Mouse (Mus musculus) thymus, adult 2 months (tissue): ENCODE measurements around the gene Cxcl14. TPM values are rescaled to one million over a fixed set of nuclear protein-coding genes. Genes with fewer than 3 reads are reported as not detected.

Source experiments
- DNase-seq: peaks from one replicate; pipeline ENCODE4 v3.0.0; 2021
- H3K27ac ChIP-seq: fragments of 200-500 bp; 2 replicates; pipeline ENCODE4 v1.5.1; 2012; ENCODE audit warnings: low read length, control low read depth; ENCODE audit not compliant: control insufficient read depth, insufficient read depth
- H3K27me3 ChIP-seq: fragments of 200-500 bp; 2 replicates; pipeline ENCODE4 v1.6.1; 2012; ENCODE audit warnings: mild to moderate bottlenecking, low read length, moderate library complexity, mixed read lengths; ENCODE audit not compliant: control insufficient read depth, insufficient read depth
- H3K36me3 ChIP-seq: fragments of 200-500 bp; 2 replicates; pipeline ENCODE4 v1.6.1; 2012; ENCODE audit warnings: mild to moderate bottlenecking, low read length, moderate library complexity; ENCODE audit not compliant: control insufficient read depth, insufficient read depth
- H3K4me1 ChIP-seq: fragments of 200-500 bp; replicated peaks from 2 replicates; pipeline ENCODE4 v1.6.1; 2012; ENCODE audit warnings: low read length; ENCODE audit not compliant: control insufficient read depth, insufficient read depth
- H3K4me3 ChIP-seq: fragments of 200-500 bp; 2 replicates; pipeline ENCODE4 v1.5.1; 2012; ENCODE audit warnings: mild to moderate bottlenecking, low read length, control low read depth, moderate library complexity; ENCODE audit not compliant: control insufficient read depth, insufficient read depth
- CTCF ChIP-seq: fragments of 200-500 bp; IDR thresholded peaks from 2 replicates; pipeline ENCODE4 v1.5.1; 2012; ENCODE audit warnings: mild to moderate bottlenecking, control low read depth, low read length, moderate library complexity, borderline replicate concordance; ENCODE audit not compliant: control insufficient read depth, poor library complexity, insufficient read depth; ENCODE audit errors: extremely low read depth
- POLR2A ChIP-seq: fragments of 200-500 bp; IDR thresholded peaks from 2 replicates; pipeline ENCODE4 v1.6.1; 2012; ENCODE audit warnings: mild to moderate bottlenecking, low read length, control low read depth, moderate library complexity; ENCODE audit not compliant: control insufficient read depth, poor library complexity, insufficient read depth; ENCODE audit errors: extremely low read depth
- WGBS: fragments of 180-500 bp; shearing (Covaris S2); methylation state at CpG from one replicate; pipeline ENCODE4 v1.1.7; 2018; 5-methylcytosine and 5-hydroxymethylcytosine counted together
- polyA plus RNA-seq: library from polyadenylated mRNA; depleted of rRNA; stranded (reverse); fragments of >200 nt; gene quantifications from 2 replicates; pipeline ENCODE4 v1.2.3, GENCODE M21; 2012

The Cxcl14 gene
- polyA plus RNA-seq, 1 experiment: 4.7 TPM

DNA sequence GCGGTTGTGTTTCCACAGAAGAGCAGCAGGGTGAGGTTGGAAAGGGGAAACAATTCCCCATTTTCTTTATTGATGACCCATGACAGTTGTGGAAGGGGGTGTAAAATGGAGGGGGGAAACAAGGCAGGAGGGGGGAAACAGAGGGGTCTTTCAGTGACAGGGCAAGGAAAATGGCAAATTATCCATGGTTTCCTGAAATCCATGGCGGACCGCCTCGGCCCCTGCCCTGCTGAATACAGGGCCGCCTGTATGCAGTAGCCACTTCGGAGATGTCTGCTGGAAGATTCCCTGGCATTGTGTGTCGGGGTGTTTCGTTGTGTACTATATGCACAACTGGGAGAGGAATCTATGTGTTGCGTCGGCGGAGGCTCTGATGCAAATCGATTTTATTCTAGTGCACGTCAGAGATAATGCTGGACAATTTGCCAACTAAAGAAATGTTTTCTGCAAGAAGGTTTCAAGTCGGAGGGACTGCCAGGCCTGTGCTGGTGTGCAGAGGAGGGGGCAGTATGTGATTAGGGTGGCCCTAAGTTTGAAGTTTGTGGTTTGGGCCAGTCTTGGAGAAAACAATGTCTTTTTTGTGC is 39.5 kb downstream of the Cxcl14 start:
- no peak overlapping the region for H3K27ac ChIP-seq
- DNase-seq: no peak
- H3K36me3 ChIP-seq: no peaks in the 10 kb centered on the region
- WGBS: 29% methylated on average over 14 of the region's 14 CpGs
- H3K27me3 ChIP-seq: peaks cover 19% of the 10 kb centered on the region; the same call in 1 of the 2 replicates
- TF ChIP-seq CTCF (no peak), POLR2A (no peak)
- H3K4me3 ChIP-seq: no peak overlapping the region
- H3K4me1 ChIP-seq: no peaks in the 10 kb centered on the region; the same call in none of the 2 replicates

DNA sequence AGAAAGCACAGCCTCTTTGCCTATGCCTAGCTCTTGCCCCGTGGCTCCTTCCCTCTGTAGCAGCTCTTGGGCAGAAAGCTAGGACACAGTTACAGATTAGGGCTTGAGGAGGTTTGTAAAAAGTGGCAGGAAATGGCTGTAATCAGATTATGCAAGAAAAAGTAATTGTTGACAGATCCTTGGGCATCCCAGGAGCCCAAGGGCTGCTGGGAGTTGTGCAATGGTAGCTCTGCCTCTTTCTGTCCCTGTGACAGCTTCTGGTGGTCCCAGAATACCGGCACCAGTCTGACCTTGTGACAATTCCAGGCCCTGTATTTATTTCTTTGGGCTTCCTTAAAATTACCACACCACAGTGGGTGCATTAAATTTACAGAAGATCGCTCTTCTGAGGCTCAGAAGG is 43.0 kb downstream of the Cxcl14 start:
- no peaks in the 10 kb centered on the region; the same call in 1 of the 2 replicates for H3K4me1 ChIP-seq
- no peak for TF ChIP-seq CTCF
- no peak for TF ChIP-seq POLR2A
- DNase-seq: no peak
- H3K27ac ChIP-seq: no peak overlapping the region
- H3K36me3 ChIP-seq: no peaks in the 10 kb centered on the region
- H3K4me3 ChIP-seq: no peak overlapping the region
- 32% methylated on average over 3 of the region's 3 CpGs for WGBS
- peaks cover 16% of the 10 kb centered on the region; the same call in 1 of the 2 replicates for H3K27me3 ChIP-seq

DNA sequence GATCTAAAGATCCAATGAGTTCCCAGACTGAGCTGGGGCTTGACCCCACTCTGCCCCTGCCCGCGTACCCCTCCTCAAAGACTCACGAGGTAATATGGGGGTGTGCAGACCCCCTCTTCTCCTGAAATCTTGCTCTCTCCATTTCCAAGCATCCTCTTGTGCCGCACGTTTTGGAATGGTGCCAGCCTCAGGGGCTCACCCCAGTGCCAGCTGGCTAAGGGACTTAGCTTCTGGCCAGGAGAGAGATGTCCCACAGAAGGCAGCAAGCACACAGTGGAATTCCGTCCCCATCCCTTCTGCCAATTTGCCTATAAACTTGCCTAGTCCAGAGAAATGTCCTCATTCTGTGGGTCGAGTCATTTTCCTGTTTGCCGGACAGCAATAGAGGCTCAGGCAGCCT is 43.6 kb downstream of the Cxcl14 start:
- no peak for TF ChIP-seq POLR2A
- WGBS: 25% methylated on average over 8 of the region's 8 CpGs
- H3K36me3 ChIP-seq: no peaks in the 10 kb centered on the region

DNA sequence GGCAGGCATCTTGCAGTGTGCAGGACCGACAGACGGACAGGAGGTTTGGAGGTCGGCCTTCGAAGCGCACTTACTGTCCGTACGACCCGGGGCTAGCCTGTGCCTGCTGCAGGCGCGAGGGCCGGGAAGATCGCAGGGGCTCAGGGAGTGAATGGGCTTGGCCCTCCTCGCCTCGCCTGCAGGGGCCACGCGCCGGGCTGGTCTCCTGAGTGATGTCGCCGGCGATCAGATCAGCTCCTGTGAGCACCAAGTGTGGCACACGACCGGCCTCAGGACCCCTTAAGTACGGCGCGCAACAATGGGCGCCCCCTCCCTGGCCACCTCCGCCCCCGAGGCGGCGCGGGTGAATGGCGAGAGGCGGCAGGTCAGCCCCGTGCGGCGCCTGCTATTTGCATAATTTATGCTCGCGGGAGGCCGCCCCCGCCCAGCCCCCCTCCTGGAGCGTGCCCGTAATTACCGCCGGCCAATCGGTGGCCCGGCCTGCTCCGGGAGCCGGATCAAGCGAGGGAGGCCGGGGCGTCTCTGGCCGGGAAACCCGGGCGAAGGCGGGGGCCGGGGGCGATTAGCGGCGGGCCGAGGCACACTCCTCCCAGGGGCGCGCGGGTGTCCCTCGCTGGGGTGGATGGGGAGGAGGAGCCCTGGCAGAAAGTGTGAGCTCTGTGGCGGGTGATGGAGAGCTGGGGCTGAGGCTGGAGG is 44.3 kb downstream of the Cxcl14 start, which contains the start of gene Neurog1:
Gene Neurog1, minus strand, starts transcription at position 240 of the 696 bp plus-strand sequence.
- 4% methylated on average over 65 of the region's 65 CpGs for WGBS
- no peaks in the 10 kb centered on the region; the same call in 1 of the 2 replicates for H3K4me1 ChIP-seq
- H3K27me3 ChIP-seq: peaks cover 15% of the 10 kb centered on the region; the same call in 1 of the 2 replicates
- H3K27ac ChIP-seq: no peak within 1 kb of the TSS
- H3K36me3 ChIP-seq: no peaks in the 10 kb centered on the region
- no peak for DNase-seq
- TF ChIP-seq POLR2A: no peak
- H3K4me3 ChIP-seq: no peak within 1 kb of the TSS

More for the DNA sequence above, 43.6 kb downstream of the Cxcl14 start:
- Histone ChIP-seq H3K4me1 (no peaks in the 10 kb centered on the region; the same call in 1 of the 2 replicates), H3K27ac (no peak overlapping the region), H3K27me3 (peaks cover 15% of the 10 kb centered on the region; the same call in 1 of the 2 replicates), H3K4me3 (no peak overlapping the region)
- no peak for DNase-seq

DNA sequence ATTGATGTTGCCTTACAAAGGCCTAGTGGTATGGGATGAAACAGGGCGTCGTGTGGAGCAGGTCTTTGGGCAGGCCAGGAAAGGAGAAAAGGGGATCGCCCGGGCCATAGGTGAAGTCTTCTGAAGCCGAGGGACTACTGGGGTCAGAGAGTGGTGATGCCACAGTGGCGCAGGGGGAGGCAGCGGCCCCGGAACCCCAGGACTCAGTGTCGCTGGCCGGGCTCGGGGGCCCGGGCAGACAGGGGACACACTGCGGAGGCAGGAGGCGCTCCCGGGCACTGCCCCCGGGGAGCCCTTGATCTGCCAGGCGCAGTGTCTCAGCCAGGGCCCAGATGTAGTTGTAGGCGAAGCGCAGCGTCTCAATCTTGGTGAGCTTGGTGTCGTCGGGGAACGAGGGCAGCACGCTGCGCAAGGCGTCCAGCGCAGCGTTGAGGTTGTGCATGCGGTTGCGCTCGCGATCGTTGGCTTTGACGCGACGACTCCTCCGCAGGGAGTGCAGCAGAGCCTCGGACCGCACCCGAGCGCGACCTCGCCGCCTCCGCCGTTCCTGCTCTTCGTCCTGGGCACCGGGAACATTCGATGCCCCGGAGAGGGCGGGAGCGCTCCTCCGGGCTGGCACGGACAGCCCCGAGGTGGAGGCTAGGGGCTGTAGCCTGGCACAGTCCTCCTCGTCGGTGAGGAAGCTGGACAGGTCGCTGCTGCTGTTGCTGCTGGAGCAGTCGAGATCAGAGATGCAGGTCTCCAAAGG is 45.0 kb downstream of the Cxcl14 start:
- WGBS: 7% methylated on average over 59 of the region's 59 CpGs
- H3K36me3 ChIP-seq: no peaks in the 10 kb centered on the region
- DNase-seq: no peak
- H3K4me3 ChIP-seq: no peak overlapping the region
- H3K27me3 ChIP-seq: peaks cover 15% of the 10 kb centered on the region; the same call in 1 of the 2 replicates
- no peak overlapping the region for H3K27ac ChIP-seq
- no peaks in the 10 kb centered on the region; the same call in 1 of the 2 replicates for H3K4me1 ChIP-seq
- TF ChIP-seq POLR2A (no peak), CTCF (no peak)

DNA sequence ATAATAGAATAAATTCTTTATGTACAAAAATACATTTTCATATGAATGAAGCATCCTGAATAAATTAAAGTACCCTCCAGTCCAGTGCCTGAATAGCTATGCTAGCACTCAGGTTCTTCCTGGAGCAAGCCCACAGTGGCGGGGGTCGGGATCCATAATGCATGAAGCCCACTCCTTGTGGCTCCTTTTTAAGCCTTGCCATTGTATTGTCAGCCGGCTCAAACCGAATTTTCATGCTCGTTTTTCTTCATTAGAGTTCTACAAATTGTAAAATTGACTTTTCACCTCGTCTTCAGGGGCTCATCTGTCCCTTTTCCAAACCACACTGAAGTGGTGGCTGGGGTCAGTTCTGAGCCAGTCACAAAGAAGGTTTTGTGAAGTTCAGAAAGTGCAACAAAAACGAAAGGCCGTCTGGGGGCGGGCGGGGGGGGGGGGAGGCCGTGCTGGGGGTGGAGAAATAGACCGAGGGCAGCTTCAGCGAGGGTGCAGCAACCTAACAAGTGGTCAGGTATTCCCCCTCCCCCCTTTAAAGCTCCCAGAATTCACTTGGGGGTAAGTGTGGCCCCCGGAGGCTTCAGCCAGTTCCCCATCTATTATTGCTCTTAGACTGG is 45.7 kb downstream of the Cxcl14 start:
- no peak for TF ChIP-seq CTCF
- TF ChIP-seq POLR2A: no peak
- Histone ChIP-seq H3K36me3 (no peaks in the 10 kb centered on the region), H3K27ac (no peak overlapping the region), H3K4me3 (no peak overlapping the region), H3K4me1 (no peaks in the 10 kb centered on the region; the same call in 1 of the 2 replicates), H3K27me3 (peaks cover 17% of the 10 kb centered on the region; the same call in 1 of the 2 replicates)
- 6% methylated on average over 14 of the region's 14 CpGs for WGBS
- DNase-seq: no peak
